Mouse (Mus musculus) olfactory bulb, adult 2 months (tissue): ENCODE results near the gene Stat1.

Experiments
- CTCF ChIP-seq: fragments of 200-500 bp; IDR thresholded peaks from 2 replicates; pipeline ENCODE4 v1.5.1; 2012; ENCODE audit warnings: low read depth, mild to moderate bottlenecking, low read length, moderate library complexity; ENCODE audit not compliant: insufficient read depth
- POLR2A ChIP-seq: fragments of 200-500 bp; IDR thresholded peaks from 2 replicates; pipeline ENCODE4 v1.6.1; 2012; ENCODE audit warnings: mild to moderate bottlenecking, low read depth, low read length, moderate library complexity; ENCODE audit not compliant: insufficient read depth

GRCm38 (mm10) chr1:52080375-52080774, 38.9 kb upstream of the Stat1 start:
- no peak for TF ChIP-seq POLR2A
- TF ChIP-seq CTCF: no peak
